Mouse (Mus musculus) bone marrow, adult 2 months (tissue): ENCODE measurements around the gene Acpp.

Experiments
- CTCF ChIP-seq: fragments of 200-500 bp; IDR thresholded peaks from 2 replicates; pipeline ENCODE4 v1.5.1; 2011; ENCODE audit warnings: low read length, control low read depth; ENCODE audit not compliant: control insufficient read depth, insufficient read depth
- POLR2A ChIP-seq: fragments of 200-500 bp; IDR thresholded peaks from 2 replicates; pipeline ENCODE4 v1.6.1; 2011; ENCODE audit warnings: low read depth, mild to moderate bottlenecking, control low read depth, low read length, borderline replicate concordance; ENCODE audit not compliant: control insufficient read depth

DNA sequence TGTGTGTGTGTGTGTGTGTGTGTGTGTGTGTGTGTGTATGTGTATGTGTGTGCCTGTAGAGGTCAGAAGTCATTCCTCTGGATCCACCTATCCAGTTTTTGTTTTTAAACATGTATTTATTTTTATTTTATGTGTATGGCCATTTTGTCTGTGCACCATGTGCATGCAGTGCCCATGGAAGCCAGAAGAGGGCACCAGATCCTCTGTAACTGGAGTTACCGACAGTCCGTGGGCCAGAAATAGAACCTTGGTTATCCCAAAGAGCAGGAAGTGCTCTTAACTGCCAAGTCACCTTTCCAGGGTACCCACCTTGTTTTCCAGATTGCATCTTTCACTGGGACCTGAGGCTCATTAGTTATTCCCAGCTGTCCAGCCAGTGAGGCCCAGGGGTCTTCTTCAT lies 29.4 kb upstream of the Acpp start:
- TF ChIP-seq CTCF (no peak), POLR2A (no peak)
